Mouse (Mus musculus): ENCODE measurements around the gene Map9. TPM values are rescaled to one million over a fixed set of nuclear protein-coding genes. Genes with fewer than 3 reads are reported as not detected.

Map9 gene
- polyA plus RNA-seq, 1 experiment from 2014 or later = 5.5 TPM

DNA sequence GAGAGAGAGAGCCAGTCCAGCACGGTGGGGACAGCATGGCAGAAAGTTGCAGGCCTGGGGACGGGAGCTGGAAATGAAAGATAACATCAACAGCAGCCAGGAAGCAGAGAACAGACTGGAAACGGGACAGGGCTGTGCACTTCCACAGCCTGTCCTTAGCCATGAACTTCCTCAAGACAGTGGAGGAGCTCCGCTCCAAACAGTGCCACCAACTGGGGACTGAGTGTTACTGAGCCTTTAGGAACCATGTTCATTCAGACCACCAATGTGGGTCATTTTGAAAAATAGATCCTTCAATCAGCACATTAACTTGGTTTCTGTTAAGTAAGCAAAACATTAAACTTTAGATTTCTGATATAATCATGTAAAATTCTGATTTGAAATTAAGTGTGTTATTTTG lies 4.6 kb downstream of the Map9 start:
- no peak overlapping the region for H3K9ac ChIP-seq (ENCODE audit: low read length)
- H3K27me3 ChIP-seq (ENCODE audit: control insufficient read depth, insufficient read depth, low read length) = no peaks in the 10 kb centered on the region
- no peak overlapping the region for H3K4me2 ChIP-seq (replicated peaks; ENCODE audit: low read depth)
- no peak overlapping the region for H3K27ac ChIP-seq (replicated peaks)
- no peak for ATAC-seq (ENCODE audit: low FRiP score, low TSS enrichment)
- TF ChIP-seq EP300 (optimal IDR thresholded peaks at IDR 0.05) (no peak), CTCF (IDR thresholded peaks at IDR 0.05; ENCODE audit: low read depth) (peak; percentile 74)
- H3K36me3 ChIP-seq (ENCODE audit: control insufficient read depth, insufficient read depth, low read length) = no peaks in the 10 kb centered on the region
- WGBS = 30% methylated on average over 4 of the region's 4 CpGs
- peak; percentile 24 for DNase-seq (ENCODE audit: low spot score)
- H3K4me3 ChIP-seq (ENCODE audit: low read depth, low read length) = no peak overlapping the region
- H3K4me1 ChIP-seq (replicated peaks; ENCODE audit: control insufficient read depth, insufficient read depth) = 0 out of 2 replicates have a peak, but pooled peaks cover 2% of the 10 kb centered on the region
- H3K9me3 ChIP-seq (ENCODE audit: control insufficient read depth, low read length) = no peaks in the 10 kb centered on the region

DNA sequence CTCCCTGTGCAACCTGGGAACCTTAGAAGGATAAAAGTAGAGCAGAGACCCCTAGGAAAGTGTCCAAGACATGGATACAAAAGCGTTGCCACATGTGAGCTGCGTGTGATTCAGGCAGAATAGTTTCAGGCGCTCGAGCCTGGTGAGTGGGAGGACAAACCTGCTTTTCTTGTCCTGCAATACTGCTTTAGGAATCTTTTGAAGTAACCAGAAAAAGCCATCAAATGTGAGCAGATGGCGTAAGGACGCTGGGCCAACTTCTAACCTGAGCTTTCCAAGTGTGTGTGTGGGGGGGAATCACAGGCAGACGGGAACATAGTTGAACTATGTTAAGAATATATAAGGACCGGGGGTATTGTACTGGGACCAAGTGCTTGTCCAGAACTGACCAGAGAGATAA lies 6.7 kb downstream of the Map9 start:
- Histone ChIP-seq H3K36me3 (ENCODE audit: control insufficient read depth, insufficient read depth, low read length) (no peaks in the 10 kb centered on the region), H3K4me3 (ENCODE audit: low read depth, low read length) (no peak overlapping the region), H3K4me1 (replicated peaks; ENCODE audit: control insufficient read depth, insufficient read depth) (no peaks in the 10 kb centered on the region), H3K27ac (replicated peaks) (peak overlapping the region; percentile 53), H3K4me2 (replicated peaks; ENCODE audit: low read depth) (no peak overlapping the region), H3K9me3 (ENCODE audit: control insufficient read depth, low read length) (no peaks in the 10 kb centered on the region), H3K9ac (ENCODE audit: low read length) (no peak overlapping the region), H3K27me3 (ENCODE audit: control insufficient read depth, insufficient read depth, low read length) (no peaks in the 10 kb centered on the region)
- 65% methylated on average over 8 of the region's 8 CpGs for WGBS
- TF ChIP-seq CTCF (IDR thresholded peaks at IDR 0.05; ENCODE audit: low read depth) = no peak
- no peak for TF ChIP-seq EP300 (optimal IDR thresholded peaks at IDR 0.05)
- ATAC-seq (ENCODE audit: low FRiP score, low TSS enrichment) (no peak), DNase-seq (ENCODE audit: low spot score) (no peak)

DNA sequence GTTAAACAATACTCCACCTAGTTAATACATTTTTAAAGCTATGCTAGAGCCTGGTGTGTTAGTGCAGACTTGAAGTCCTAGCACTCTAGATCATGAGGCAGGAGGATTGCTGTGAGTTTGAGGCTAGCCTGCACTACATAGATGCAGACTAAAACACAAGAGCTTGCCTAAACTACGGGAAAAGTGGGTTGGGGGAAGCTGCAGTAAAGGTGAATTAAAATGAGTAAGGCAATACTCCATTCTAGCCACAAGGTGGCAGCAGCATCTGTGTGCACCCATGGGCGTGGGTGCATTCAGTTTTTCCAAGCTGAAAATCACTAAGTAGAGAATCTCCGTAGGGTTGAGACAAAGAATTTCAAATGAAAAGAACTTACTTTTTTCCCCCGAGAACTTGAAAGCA lies 7.1 kb downstream of the Map9 start:
- no peak overlapping the region for H3K9ac ChIP-seq (ENCODE audit: low read length)
- no peaks in the 10 kb centered on the region for H3K9me3 ChIP-seq (ENCODE audit: control insufficient read depth, low read length)
- H3K27ac ChIP-seq (replicated peaks) = 0 out of 2 replicates have a peak overlapping the region, but pooled peaks have one; percentile 1
- ATAC-seq (ENCODE audit: low FRiP score, low TSS enrichment) (no peak), DNase-seq (ENCODE audit: low spot score) (no peak)
- H3K36me3 ChIP-seq (ENCODE audit: control insufficient read depth, insufficient read depth, low read length) = no peaks in the 10 kb centered on the region
- TF ChIP-seq EP300 (optimal IDR thresholded peaks at IDR 0.05) (no peak), CTCF (IDR thresholded peaks at IDR 0.05; ENCODE audit: low read depth) (peak; percentile 96)
- WGBS = 25% methylated on average over 4 of the region's 4 CpGs
- H3K4me2 ChIP-seq (replicated peaks; ENCODE audit: low read depth) = no peak overlapping the region
- no peaks in the 10 kb centered on the region for H3K27me3 ChIP-seq (ENCODE audit: control insufficient read depth, insufficient read depth, low read length)
- H3K4me1 ChIP-seq (replicated peaks; ENCODE audit: control insufficient read depth, insufficient read depth) = no peaks in the 10 kb centered on the region
- H3K4me3 ChIP-seq (ENCODE audit: low read depth, low read length) = no peak overlapping the region

DNA sequence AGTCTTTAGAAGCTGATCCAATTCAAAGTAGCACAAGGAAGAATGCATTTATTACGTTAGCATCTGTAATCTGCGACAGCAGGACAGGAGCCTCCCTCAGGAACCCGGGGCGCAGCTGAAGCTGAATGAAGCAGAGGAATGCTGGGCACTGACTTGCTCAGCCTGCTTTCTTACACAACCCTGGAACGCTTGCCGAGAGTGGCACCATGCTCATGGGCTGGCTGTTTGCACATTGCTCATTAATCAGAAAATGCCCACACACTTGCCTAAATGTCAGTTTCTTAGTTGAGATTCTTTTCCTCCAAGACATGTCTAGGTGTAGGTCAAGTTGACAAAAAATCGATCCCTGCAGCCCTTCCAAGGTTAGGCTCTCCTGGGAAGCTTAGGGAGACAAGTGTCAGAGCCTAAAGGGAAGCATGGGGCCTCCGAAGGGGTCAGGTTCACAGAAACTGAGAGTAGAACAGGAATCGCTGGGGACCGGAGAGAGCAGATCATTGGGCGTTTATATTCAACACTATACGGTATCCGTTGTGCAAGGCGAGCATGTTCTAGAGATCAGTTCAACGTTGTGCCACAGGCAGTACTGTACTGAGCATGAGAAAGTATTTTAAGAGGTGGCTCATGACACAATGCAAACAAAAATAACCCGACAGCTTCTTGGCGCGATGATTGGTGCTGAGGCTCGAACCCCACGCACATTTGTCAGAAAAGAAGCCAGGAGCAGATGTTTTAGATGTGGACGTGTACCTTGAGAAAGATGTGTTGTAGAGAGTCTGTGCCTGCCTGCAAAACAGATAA lies 11.4 kb downstream of the Map9 start:
- Histone ChIP-seq H3K27me3 (ENCODE audit: control insufficient read depth, insufficient read depth, low read length) (no peaks in the 10 kb centered on the region), H3K27ac (replicated peaks) (peak overlapping the region; percentile 58; the same call in 1 of the 2 replicates), H3K9ac (ENCODE audit: low read length) (no peak overlapping the region), H3K4me3 (ENCODE audit: low read depth, low read length) (no peak overlapping the region), H3K36me3 (ENCODE audit: control insufficient read depth, insufficient read depth, low read length) (no peaks in the 10 kb centered on the region), H3K4me2 (replicated peaks; ENCODE audit: low read depth) (no peak overlapping the region), H3K4me1 (replicated peaks; ENCODE audit: control insufficient read depth, insufficient read depth) (no peaks in the 10 kb centered on the region), H3K9me3 (ENCODE audit: control insufficient read depth, low read length) (no peaks in the 10 kb centered on the region)
- WGBS = 60% methylated on average over 21 of the region's 21 CpGs
- no peak for TF ChIP-seq CTCF (IDR thresholded peaks at IDR 0.05; ENCODE audit: low read depth)
- ATAC-seq (ENCODE audit: low FRiP score, low TSS enrichment) = peak; percentile 49; the same call in 1 of the 2 replicates
- DNase-seq (ENCODE audit: low spot score) = no peak

DNA sequence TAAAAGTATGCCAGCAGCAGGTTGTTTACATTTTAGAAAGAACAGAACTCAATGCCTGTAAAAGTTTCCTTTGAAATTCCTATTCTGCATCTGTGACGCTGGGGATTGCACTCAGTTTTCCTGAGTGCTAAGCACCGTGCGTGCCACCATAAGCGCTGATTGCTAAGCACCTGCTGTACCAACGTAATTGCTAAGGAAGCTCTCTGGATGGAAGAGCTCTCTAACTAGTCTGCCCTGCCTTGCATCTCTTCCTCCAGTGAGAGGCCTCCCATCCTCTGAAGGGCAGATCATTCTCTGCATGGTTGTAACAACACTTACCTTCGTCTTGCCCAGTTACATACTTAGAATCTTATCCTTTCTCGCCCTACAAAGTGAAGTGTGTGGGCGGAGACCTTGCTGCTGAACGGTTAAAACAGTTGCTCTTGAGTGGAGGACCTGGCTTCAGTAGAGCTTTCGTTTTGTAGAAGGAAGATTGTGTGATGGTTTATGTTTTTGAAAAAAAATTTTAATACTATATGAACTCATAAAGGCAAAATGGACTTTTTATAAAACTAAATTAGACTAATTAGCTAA lies 12.7 kb downstream of the Map9 start:
- no peaks in the 10 kb centered on the region for H3K4me1 ChIP-seq (replicated peaks; ENCODE audit: control insufficient read depth, insufficient read depth)
- 71% methylated on average over 10 of the region's 10 CpGs for WGBS
- H3K4me2 ChIP-seq (replicated peaks; ENCODE audit: low read depth) = no peak overlapping the region
- DNase-seq (ENCODE audit: low spot score) (no peak), ATAC-seq (ENCODE audit: low FRiP score, low TSS enrichment) (no peak)
- no peaks in the 10 kb centered on the region for H3K9me3 ChIP-seq (ENCODE audit: control insufficient read depth, low read length)
- no peak overlapping the region for H3K4me3 ChIP-seq (ENCODE audit: low read depth, low read length)
- no peak overlapping the region for H3K9ac ChIP-seq (ENCODE audit: low read length)
- TF ChIP-seq EP300 (optimal IDR thresholded peaks at IDR 0.05) (no peak), CTCF (IDR thresholded peaks at IDR 0.05; ENCODE audit: low read depth) (no peak)
- no peaks in the 10 kb centered on the region for H3K36me3 ChIP-seq (ENCODE audit: control insufficient read depth, insufficient read depth, low read length)
- no peaks in the 10 kb centered on the region for H3K27me3 ChIP-seq (ENCODE audit: control insufficient read depth, insufficient read depth, low read length)
- H3K27ac ChIP-seq (replicated peaks) = no peak overlapping the region

DNA sequence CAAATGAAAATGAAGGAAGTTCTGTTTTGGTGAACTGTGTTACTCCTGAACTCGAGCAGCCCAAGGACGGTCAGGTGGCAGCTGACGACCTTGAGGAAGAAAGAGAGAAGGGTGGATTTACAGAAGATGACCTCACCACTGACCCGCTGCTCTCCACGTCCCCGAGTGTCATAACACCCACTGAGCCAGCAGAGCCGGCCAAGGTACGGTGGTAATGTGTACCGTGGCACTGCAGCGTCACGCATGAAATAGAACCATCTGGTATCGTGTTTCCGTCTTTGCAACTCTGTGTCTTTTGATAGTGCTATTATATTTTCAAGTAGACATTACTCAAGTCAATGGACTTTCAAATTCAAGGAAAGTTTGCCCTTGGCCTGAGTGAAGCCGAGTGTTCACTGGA lies 19.1 kb downstream of the Map9 start:
- H3K36me3 ChIP-seq (ENCODE audit: control insufficient read depth, insufficient read depth, low read length) = no peaks in the 10 kb centered on the region
- no peak for DNase-seq (ENCODE audit: low spot score)
- 87% methylated on average over 14 of the region's 14 CpGs for WGBS

More for the DNA sequence above, 19.1 kb downstream of the Map9 start:
- no peaks in the 10 kb centered on the region for H3K27me3 ChIP-seq (ENCODE audit: control insufficient read depth, insufficient read depth, low read length)
- no peaks in the 10 kb centered on the region for H3K9me3 ChIP-seq (ENCODE audit: control insufficient read depth, low read length)
- H3K4me1 ChIP-seq (replicated peaks; ENCODE audit: control insufficient read depth, insufficient read depth) = no peaks in the 10 kb centered on the region
- H3K27ac ChIP-seq (replicated peaks) = no peak overlapping the region
- no peak for TF ChIP-seq CTCF (IDR thresholded peaks at IDR 0.05; ENCODE audit: low read depth)
- TF ChIP-seq EP300 (optimal IDR thresholded peaks at IDR 0.05) = no peak
- H3K9ac ChIP-seq (ENCODE audit: low read length) = no peak overlapping the region
- no peak for ATAC-seq (ENCODE audit: low FRiP score, low TSS enrichment)
- H3K4me3 ChIP-seq (ENCODE audit: low read depth, low read length) = no peak overlapping the region
- no peak overlapping the region for H3K4me2 ChIP-seq (replicated peaks; ENCODE audit: low read depth)

Measured in stomach, postnatal 0 days (tissue).